Mouse (Mus musculus) common myeloid progenitor, adult 5-6 weeks (primary cell): ENCODE data around the gene Specc1. TPM values are rescaled to one million over a fixed set of nuclear protein-coding genes. Genes with fewer than 3 reads are reported as not detected.

Experiments used
- ATAC-seq: replicated peaks from 2 replicates; pipeline ENCODE4 v1.8.0; 2016; ENCODE audit warnings: low read depth, mild to moderate bottlenecking, moderate TSS enrichment, inconsistent platforms; ENCODE audit not compliant: poor library complexity, severe bottlenecking
- total RNA-seq: library from RNA; stranded (forward); fragments of 200-1000, 187-1606 nt; gene quantifications from 2 replicates; pipeline ENCODE4 v1.2.3, GENCODE M21; 2017

Specc1 gene
- total RNA-seq, 1 experiment from 2014 or later = 33.9 TPM

- no peak for ATAC-seq
Measured at GRCm38 (mm10) chr11:61964611-61965010, 8.0 kb downstream of the Specc1 start.

DNA sequence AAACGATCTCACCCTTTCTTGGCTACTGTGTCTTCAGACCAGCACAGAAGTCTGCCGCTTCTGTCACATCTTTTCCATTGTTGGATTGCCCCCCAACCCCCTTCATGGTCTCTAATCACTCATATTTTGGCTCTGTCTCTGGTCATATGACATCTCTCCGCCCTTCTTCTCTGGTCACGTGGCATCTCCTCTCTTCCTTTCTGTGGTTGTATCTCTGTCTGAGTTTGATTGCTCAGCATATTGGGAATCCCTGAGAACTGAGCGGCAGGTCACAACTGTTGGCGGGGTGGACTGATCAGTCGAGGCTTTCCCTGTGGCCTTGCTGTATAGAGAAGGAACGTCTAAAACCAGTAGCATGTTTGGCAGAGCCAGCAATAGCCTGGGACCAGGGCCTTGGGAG, 10.5 kb downstream of the Specc1 start:
- ATAC-seq = no peak

DNA sequence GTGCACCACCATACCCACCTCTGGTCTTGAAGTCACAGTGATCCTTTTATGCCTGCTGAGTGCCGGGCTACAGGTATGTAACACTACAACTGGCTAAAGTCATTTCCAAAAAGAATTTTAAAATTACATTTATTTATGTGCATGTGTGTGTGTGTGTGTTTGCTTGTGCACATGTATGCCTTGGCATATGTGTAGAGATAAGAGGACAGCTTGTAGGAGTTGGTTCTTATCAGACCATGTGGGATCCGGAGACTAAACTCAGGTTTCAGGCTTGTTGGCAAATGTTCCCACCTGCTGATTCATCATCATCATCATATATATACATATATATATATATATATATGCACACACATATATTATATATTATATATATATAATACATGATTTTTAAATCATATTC, 12.3 kb downstream of the Specc1 start:
- ATAC-seq = no peak

- no peak for ATAC-seq
Measured at GRCm38 (mm10) chr11:61970901-61971300, 14.3 kb downstream of the Specc1 start.

- no peak for ATAC-seq
Measured at GRCm38 (mm10) chr11:61971441-61972221, 15.1 kb downstream of the Specc1 start.

DNA sequence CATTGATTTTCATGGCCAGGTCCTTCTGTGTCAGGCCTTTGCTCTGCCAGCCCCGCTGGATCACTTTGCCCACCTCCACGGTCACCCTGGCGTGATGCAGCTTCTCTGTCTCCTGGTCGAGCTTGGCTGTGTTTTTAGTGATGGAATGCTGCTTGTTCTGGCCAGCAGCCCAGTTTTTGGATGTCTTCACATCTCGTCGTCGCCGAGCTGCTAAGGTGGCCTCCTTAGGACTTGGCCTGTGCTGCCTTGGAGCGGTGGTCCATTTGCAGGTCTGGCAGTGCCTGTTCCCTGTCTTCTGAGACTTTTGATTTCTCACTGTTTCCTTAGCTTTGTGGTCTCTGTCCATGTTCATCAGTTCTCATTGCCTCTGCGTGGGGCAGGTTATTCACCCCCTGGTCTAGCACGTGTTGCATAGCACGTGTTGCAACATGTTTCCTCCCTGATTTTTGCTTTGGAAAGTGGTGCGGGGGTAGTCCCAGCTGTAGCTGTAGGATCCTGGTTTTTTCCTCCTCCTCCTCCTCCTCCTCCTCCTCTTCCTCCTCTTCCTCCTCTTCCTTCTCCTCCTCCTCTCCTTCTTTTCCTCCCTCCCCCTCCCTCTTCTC, 17.6 kb downstream of the Specc1 start:
- no peak for ATAC-seq

GRCm38 (mm10) chr11:61975783-61976182, 19.2 kb downstream of the Specc1 start:
- no peak for ATAC-seq

- 0 out of 2 replicates have a peak, but pooled peaks have one; percentile 22 for ATAC-seq
Measured at GRCm38 (mm10) chr11:61981285-61981684, 24.7 kb downstream of the Specc1 start.

- 0 out of 2 replicates have a peak, but pooled peaks have one; percentile 25 for ATAC-seq
Measured at GRCm38 (mm10) chr11:61982828-61983227, 26.3 kb downstream of the Specc1 start.

GRCm38 (mm10) chr11:61986939-61987338, 30.4 kb downstream of the Specc1 start:
- no peak for ATAC-seq

GRCm38 (mm10) chr11:61989647-61990046, 33.1 kb downstream of the Specc1 start:
- ATAC-seq = no peak

DNA sequence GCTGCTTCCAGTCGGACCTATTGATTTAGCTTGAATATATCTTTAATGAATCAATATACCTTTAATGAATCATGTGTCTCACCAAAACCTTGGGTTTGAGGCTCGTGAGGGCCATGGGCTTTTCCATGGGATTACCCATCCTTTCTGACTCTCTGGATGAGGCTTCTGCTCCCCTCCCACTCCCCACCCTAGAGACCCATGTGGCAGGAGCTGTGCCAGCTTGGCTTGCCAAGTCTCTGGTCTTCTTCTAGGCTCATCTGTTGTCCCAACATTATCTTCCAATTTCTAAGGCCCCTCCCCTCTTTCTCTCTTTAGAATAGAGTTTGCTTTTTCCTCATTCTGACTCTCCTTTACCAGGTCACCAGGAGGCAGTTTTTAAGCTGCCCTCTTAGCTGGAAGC, 35.0 kb downstream of the Specc1 start:
- no peak for ATAC-seq

GRCm38 (mm10) chr11:61992671-61993285, 36.2 kb downstream of the Specc1 start:
- ATAC-seq = no peak

DNA sequence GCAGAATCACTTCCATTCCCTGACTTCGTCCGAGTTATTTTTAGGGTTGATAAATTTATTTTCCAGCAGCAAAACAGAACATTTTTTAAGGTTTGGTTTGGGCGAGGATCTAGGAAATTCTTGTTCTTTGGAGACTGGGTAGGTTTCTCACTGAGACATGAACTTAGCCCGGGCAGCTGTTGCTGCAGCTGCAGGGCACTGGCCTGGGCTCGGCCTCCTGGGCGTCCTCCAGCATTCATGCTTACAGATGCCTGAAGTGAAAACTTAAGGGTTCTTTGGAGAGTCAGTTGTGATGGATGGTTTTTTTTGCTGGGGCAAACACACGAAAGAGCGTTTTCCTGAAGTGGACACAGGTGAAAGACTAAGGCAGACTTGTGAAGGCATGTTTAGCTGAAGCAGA, 42.9 kb downstream of the Specc1 start:
- no peak for ATAC-seq

GRCm38 (mm10) chr11:62000099-62000498, 43.5 kb downstream of the Specc1 start:
- ATAC-seq = no peak

DNA sequence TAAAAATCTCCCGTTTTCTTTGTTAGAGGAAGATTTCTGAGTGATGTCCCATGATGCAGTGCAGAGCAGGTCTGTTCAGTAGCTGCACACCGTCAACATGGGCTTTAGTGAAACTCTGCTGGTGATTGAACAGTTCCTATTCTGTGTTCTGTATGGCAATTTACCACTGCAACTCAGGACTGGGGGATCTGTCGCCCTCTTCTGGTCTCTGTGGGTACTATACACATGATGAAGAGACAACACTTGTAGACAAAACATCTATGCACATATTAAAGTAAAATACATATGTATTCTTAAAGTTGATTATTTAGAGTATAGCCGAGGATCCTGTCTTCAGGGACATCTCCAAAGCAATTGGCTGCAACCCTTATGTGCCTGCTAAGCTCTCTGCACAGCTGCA, 45.4 kb downstream of the Specc1 start:
- ATAC-seq = no peak

- peak; percentile 84 for ATAC-seq
Measured at GRCm38 (mm10) chr11:62004881-62005240, 48.3 kb downstream of the Specc1 start.

DNA sequence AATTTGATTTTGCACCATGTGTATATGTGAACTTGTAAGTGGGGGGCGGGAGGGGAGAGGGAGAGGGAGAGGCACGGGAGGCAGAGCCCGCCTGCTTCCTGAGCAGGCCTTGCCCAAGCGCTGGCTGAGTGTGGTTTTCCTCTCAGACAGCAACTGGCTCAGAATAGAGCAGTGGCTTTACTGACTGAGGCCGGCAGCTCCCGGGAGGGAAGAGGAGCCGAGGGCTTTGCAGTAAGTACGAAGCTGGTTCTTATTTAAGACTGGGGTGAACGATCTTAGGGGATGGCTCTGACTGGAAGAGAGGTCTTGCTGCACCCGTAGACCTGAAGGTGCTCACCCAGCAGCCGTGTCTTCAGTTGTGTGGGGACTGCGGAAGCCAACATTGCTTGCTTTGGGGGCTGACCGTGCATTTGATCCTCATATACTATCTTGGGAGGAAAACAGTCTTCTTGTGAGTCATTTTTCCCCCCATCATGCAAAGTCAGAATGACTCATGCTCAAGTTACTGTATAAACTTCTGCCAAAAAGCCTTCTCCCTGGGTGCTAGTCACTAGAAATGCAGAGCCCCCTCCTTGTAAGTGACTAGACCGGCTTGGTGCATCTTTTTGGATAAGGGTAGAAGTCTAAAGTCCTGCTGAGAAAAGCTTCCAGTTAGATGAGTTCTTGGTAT, 48.8 kb downstream of the Specc1 start:
- ATAC-seq = peak; percentile 88

- no peak for ATAC-seq
Measured at GRCm38 (mm10) chr11:62005911-62006260, 49.3 kb downstream of the Specc1 start.

GRCm38 (mm10) chr11:62006680-62007079, 50.1 kb downstream of the Specc1 start:
- no peak for ATAC-seq

DNA sequence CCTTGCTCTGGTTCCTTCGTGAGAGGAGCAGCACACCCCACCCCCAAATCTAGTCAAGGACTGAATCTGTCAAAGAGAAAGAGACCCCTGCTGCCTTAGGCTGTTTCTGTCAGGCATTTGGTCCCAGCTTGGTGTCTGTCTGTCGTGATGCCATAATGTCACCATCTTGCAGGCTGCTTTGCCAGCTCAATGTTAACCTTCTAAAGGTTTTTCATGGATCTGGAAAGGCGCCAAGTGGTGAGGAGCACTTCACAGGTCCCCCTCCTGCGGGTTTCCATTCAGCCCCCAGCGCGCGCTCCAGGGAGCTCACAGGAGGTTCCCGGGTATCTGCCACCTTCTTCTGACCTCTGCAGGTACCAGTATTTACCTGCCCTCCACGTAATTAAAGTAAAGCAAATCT, 51.4 kb downstream of the Specc1 start:
- ATAC-seq = no peak
